Mouse (Mus musculus) 416B (cell line): Measurements from ENCODE around the gene Crip1.

Experiments used
- DNase-seq: peaks from one replicate; pipeline ENCODE4 v3.0.0; 2011; ENCODE audit warnings: low read depth

The Crip1 gene

DNA sequence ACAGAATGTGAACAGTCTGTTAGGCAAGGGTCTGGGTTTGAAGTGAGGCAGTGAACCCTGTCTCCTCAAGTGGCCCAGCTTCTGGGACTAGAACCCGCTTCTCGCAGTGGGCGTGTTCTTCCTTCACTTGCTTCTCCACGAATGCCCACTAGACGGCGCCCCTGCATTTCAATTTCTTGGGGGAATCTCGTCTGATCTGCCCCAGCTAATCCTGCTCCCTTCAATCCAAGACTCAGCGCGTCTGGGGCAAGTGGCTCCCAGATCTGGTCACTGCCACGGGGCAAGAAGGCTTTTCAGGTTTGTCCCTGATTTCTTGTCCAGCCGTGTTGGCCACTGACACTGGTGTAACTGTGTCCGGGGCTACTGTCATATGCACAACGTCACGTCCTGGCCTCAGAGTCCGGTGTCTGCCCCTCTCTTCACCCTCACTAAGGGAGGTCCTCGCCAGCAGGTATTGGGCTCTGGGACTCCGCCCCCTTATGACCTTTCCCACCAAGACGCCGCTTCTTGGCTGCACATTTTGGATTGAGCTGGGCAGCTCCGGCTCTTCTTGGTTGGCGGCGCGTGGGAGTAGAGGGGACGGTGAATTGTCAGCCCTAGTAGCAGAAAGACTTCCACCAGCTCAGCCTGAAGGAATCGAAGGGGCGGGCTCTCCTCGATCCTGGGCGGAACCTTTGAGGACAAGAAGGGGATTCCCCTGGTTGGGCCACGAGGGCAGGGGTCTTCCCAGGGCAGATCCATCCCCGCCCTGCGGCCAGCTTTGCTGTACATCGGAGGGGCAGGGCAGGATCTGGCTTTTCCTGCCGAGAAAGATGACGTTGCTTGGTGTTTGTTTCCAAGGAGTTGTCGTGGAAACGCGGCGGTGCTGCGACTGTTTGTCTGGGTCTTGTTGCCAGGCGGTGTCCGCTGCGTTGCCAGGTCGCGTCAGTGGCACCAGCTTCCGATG is at the start of gene Crip1:
Gene Crip1 (plus strand): TSS at position 205 of the 946 bp plus-strand sequence.
- DNase-seq = peak; percentile 77

DNA sequence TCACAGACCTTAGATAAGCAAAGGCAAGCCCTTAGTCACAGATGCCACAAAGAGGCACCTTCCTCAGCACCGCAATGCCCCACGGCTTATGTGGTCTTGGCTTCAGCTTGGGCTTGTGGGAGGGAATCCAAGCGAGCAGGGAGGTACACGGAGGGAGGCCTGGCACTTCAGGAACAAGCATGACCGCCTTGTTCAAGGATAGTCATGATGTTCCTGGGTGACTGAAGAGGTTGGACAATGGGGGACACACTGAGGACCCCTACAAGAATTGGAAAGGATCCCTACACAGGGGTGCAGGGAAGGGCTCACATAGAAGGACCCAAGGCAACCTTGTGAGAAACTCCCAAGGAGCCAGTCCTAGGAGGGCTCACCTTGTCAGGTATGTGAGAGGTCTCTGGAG is 49.1 kb upstream of the Crip1 start:
- no peak for DNase-seq

DNA sequence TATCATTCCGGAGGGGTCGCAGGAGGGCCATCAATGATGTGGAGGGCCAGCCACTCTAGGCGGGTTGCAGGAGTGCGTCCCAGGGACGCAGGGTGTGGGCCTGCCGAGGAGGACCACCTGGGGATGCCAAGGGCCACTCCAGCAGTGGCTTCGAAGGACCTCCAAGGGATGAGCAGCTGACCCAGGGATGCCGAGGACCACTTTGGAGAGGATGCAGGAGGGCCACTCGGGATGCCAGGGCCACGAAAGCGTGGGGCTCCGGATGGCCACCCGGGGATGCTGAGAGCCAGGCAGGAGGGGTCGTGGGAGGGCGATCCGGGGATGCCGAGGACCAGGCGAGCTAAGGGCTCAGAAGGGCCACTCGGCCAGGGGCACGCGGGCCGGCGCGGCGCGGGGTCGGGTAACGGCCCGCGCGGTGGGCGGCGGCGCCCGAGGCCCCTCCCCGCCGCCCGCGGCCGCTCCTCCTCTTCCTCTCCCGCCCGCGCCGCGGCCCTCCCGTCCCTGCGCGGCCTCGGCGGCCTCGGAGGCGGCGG is 48.3 kb upstream of the Crip1 start, which contains the start of gene Mta1:
Gene Mta1 (plus strand): TSS at position 530 of the 533 bp plus-strand sequence.
- no peak for DNase-seq

DNA sequence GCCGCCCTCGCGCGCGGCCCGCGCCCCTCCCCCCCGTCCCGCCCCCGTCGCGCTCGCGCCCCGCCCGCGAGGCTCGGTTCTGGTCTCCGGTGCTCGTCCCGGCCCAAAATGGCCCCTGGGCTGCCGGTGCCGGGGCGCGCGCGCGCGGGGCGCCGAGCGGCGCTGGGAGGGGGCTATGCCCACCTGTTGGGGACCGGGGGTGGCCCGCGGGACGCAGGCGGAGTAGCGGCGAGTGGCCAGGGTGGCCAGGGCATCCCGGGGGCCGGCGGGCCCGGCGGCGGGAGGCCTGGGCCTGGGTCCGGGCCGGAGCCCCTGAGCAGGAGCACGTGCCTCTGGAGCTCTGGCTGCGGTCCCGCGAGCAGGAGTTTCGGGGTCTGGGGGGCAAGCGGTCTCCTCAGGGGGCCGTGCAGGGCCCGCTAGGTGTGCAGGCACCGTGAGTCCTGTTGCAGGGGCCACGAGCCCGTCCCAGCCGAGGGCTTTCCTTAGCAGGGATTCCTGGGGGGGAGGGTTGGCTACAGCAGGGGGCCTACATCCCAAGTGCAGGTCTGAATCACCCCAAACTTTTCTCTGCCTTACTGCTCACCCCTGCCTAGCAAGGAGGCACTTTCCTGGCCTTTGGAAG is 47.5 kb upstream of the Crip1 start:
- DNase-seq = no peak

DNA sequence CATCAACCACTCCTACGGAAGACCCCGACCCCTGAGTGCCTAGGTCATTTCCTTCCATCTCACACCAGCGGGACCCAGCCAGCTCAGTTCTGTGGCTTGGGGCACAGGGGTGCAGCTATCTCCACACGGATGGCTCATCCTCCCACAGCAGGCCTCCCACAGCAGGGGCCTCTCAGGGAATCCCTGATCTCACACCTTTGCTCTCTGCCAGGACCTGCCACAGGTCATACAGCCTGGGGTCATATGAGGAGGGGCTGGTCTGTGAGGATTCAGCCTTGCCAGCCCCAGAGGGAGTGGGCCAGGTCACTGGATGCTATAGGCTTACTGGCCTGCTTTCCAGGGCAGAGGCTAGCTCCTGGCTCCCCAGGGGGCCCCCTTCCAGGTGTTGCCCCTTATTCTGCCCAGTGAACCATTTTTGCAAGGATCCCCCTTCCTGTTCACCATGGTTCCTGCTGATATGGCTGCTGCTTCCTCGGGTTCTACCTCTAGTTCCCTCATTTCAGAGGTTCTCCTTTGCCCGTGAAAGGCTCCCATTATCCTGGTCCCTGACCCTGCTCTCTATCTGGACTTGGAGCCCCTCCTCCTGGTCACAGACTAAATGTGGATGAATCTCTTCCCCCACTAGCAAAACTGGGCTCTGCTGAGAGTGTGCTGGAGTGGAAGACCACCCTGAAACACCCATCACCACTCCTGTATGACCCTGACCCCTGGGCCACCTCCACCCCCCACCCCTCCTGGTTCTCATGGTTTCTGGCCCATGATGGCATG is 46.5 kb upstream of the Crip1 start:
- no peak for DNase-seq

DNA sequence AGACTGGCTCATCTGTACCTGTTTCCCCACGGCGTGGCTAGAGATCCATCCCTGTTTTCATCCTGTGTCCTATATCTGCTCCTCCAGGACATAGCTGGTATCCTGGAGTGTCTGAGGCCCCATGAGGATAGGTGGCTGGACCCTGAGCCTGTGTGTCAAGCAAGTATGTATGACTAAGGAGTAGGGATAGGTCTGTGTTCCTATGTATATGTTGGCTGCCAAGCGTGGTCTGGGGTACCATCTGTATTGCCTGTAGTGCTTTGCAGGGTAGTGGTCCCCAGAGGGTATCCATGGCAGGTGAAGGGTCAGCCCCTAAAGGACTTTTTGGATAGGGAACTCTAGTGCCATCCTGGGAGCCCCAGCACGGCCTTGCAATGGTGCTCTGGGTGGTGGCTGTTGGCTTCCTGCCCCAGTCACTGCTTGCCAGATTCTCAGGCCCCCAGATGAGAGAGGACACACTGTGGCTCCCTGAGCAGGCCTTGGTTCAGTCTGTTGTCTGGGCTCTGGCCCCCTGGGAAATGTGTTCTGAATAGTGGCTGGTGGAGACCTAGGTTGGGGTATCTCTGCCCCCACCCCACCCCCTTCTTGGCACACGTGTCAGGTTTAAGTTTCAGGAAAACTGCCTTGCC is 45.6 kb upstream of the Crip1 start:
- DNase-seq = no peak

DNA sequence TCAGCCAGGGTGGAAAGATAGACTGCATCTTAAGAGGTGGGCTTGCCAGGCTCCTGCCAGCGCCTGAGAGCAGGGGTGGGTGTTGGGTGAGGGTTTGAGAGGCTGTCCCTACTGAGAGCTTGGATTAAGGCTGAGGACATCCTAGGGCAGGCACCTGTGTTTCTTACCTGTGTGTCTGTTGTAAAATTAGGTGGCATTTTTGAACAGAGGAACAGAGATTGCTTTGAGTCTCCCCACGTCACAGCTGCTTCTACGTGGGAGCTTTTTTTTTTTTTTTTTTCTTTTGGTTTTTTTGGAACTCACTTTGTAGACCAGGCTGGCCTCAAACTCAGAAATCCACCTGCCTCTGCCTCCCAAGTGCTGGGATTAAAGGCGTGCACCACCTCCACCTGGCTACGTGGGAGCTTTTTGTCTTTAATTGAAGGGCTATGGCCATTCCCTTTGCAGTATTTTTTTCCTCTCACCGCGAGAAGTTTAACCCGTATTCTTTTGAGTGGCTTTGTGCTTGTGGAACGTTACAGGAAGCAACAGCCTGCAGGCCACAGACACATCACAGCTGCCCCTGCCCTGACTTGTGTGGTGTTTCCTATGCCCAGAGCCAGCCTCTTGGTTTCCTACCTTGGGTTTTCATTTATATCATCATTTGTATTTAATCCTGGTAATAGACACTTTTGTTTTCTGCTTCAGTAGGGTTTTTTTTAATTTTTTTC is 44.7 kb upstream of the Crip1 start:
- peak; percentile 36 for DNase-seq

DNA sequence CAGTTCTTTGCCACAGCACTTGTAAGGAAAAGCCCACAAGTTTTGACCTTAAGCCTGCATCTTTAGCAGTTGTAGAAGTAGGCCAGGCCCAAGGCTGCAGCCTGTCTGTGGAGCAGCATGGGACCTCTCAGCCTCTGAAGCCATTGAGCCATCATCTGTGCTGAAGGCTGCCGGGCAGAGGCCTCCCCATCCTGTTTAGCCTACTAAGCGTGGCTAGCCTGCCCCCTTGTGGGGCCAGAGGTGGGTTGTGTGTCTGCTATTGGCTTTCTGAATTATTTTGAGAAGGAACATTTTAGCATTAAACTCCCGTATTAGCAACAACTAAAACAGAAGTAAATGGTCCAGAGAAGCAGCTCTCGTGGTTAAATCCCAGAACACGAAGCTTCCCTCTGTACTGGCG is 43.7 kb upstream of the Crip1 start:
- DNase-seq = peak; percentile 79

DNA sequence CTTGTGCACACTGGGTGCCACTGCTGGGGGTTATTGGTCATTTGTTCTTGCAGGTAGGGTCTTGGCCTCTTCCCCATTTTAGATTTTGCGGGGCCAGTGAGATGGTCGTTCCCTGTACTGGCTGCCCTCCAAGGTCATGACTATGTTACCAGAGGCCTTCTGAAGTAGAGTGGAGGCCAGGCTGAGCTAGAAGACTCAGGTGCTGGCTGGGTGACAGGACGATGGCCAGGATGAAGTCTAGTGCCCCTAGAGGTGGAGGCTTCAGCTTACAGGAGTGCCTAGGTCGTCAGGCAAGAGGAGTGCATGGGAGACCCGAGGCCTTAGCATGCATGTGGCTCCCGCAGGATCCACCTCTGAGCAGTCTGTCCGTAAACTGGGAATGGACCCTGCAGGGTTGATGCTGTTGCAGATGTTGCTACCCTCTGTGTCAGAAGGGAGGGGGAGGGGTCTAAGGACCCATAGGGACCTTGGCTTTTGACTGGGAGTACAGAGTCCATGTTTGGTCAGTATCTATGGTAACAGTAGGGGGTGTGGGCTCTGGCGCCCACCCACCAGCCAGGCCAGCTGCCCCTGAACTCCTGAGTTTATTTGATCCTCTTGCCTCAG is 42.2 kb upstream of the Crip1 start:
- DNase-seq = peak; percentile 32

DNA sequence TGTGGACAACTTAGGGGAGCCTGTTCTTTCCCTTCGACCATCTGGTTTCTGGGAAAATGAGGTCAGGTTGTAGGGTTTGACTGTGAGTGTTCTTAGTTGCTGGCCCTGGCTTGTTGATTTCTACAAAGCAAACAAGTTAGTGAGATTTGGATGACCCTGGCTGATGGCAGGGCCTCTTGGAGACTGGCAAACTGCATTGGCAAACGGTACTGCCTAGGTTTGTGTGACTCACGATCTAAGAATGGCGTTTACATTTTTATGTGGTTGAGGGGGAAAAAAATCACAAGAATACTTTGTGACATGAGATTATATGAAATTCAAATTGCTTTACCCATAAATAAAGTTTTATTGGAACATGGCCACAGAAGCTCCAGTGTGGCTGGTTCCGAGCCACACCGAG is 39.7 kb upstream of the Crip1 start:
- no peak for DNase-seq

DNA sequence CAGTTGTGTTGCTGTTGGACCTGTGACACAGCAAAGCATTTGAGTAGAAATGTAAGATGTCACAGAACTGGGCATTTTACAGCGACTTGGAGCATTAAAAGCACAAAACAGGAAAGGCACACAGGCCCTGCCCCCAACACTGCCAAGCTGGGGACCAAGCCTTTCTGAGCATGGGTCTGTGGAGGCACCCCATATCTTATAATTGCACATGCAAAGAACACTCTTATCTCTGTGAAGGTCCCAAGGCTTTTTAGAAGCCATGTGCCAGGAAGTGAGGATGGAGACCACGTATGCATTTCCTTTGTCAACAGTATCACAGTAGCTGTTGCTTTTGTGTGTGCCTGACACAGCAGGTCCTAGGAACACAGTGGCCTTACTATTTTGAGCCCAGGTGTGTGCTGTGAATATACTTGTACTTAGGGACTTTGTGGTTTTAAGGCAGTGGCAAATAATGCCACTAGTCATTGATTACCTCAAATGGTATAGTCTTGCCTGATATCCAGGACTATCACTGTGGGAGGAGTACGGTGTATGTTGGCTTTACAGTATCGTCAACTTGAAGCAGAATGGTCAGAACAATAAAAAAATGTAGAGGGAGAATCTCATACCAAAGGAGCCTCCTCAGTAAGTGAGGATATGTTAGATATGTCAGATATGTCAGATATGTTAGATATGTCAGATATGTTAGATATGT is 38.5 kb upstream of the Crip1 start:
- DNase-seq = peak; percentile 58

DNA sequence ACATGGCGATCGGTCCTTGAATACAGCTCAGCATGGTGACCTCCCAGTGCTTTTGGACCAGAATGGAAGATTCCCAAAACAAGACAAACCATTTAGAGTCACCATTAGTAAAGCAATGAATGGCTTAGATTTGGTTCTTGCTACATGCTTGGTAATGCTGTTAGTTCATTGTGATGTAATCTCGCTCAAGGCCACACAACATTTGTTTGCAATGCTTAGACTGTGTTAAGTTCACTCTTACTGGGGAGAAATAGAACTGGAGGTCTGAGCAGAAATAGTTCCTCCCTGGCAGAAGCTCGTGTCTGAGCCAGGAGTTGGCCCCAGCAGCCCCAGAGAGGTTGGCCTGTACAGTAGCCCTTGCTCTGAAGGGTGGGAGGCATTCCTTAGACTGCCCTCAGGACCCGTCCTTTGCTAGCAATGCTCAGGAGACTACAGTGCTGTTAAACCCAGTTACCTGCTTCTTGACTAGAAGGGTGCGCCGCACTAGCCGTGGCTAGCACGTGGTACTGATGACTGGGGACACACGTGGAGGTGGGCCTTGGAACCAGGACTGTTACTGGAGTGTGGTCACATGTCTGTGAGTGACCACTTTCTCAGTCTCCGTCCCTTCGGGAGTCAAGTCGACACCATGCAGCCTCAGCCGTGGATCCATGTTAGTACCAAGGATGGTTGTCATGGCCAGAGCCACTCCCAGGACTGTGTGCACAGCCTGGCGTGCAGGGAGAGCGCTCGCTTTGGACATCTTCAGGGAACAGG is 37.4 kb upstream of the Crip1 start:
- DNase-seq = peak; percentile 36

DNA sequence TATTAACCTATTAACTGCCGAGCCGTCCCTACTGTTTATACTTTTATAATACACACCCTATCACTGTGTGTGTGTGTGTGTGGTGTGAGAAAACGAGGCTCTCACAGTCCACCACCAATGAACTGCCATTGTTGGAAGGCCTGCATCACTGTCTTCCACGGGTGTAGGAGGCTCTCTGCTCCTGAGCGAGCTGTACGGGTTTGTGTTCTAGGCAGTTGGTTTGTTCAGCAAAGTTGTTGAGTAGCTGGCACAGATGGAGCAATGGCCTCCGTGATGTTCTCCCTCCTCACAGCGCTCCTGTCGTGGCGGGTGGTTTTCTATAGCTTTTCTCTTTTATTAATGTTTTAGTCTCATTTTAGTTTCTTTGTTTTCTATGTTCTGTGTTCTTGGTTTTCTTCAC is 36.3 kb upstream of the Crip1 start:
- no peak for DNase-seq

DNA sequence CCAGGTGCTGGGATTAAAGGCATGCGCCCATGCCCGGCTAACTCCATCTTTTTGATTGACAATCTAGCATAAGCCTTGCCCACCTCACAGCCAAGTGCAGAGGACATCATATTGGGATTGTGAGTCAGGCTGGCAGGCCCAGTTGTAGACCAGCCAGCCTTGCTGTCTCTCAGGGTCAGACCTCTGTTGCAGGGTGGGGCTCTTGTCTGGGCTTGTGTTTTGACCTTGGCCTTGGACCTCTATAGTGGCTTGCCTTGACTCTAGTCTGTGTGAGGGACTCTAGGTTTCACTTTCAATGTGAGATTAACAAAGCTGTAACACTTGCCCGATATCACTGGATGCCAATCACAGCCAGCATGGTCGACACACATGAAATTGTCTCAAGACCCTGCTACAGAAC is 32.0 kb upstream of the Crip1 start:
- no peak for DNase-seq

DNA sequence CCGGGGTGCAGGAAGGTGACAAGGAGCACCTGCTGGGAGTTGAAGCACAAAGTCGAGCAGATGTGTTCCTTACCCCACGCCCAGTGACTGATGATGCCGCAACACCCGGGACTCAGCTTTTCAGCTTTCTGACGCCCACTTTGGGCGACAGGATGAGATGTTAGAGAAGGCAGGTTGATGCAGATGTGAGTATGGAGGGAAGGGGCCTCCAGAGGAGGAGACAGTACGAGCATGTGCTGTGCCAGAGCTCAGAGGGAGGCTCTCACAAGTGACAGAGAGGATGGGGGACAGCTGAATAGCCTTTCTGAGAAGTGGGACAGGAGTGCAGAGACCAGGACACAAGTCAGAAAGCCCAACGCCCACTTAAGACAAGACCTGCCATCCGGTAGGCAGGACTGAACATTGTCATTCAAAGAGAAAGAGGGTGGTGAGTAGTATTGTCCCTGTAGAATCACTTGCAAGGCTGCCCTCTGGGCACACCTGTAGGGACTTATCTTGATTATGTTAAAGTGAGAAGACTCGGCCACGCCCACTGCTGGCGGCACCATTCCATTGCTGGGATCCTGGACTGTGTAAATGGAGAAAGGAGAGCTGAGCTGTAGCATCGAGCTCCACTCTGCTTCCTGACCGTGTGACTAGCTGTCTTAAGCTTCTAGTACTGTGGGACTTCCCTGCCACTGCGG is 31.1 kb upstream of the Crip1 start:
- no peak for DNase-seq

DNA sequence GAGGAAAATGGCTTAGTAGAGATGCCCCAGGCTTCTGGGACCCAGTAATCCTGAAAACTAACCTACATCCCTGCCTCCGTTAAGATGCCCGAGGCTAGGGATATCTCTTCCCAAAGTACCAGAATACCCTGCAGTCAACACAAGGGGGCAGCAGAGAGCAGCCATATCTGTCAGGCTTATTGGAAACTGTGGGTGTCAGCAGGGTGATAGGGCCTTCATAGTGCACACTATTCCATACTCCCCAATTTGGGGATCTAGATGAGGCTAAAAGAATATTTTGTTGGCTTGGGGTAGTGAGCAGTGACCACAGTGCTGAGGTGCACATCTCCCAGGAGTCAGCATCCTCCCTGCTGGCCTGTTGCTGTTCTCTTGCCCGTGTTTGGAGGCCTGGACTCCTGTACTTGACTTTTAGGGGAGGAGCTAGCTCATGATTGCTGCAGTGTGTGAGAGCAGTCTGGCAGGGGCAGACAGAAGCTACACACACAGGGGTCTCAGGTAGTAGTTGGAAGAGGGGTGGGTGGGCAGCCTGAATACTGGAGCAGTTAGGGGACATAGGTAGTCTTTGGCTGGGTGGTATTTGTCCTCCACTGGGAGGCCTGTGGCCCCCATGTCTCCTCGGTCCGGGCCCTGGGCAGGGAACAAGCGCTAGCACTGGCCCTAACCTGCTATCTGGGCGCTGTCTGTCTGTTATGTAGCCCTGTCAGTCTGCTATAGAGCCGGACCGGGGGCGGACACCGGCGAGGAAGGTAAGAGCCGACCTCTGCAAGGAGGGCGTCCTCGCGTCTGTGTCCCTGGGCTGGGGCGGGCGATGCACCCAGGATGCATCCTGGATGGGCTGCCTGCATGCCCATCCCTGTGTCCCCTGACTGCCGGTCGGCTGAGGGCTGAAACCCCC is 26.4 kb upstream of the Crip1 start:
- peak; percentile 63 for DNase-seq

DNA sequence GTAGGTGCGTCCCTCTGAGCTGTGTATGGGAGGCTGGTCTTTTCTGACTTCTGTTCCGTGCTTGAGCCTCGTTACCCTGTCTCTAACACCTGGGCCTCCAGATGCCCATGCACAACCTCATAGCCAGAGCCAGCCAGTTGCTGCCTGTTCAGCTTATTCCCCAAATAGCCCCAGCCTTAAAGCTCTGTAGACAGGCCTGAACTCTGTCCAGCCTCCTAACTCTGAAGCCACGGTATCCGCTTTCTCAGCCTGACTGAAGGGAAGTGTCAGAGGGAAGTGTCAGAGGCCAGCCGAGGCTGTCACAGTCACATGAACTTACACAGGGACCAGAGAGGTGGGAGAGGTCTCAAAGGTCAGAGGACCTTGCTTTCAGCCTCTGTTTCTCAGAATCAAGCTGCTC is 21.4 kb upstream of the Crip1 start:
- no peak for DNase-seq

DNA sequence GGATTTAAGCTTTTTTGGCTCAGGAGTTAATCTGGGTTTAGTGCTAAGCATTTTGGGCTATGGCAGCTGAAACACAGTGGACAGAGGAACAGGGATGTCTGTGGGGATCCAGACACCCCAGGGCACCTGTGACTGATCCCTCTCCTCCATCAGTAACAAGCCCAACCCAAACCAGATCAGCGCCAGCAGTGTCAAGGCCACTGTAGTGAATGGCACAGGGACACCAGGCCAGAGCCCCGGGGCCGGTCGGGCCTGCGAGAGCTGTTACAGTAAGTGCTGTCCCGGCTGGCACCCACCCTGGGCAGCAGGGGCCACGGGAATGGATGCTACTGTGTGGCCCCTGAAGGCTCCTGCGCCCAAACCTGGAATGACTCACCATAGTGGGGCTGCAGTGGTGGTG is 15.4 kb upstream of the Crip1 start:
- no peak for DNase-seq
